Mouse (Mus musculus): ENCODE measurements around the gene Dppa3.

- no peak for TF ChIP-seq GATA1 (IDR thresholded peaks at IDR 0.05; ENCODE audit: low read depth, low read length)
- no peak for TF ChIP-seq TAL1 (IDR thresholded peaks at IDR 0.05; ENCODE audit: low read length)
- TF ChIP-seq GABPA (IDR thresholded peaks at IDR 0.05; ENCODE audit: low read depth, low read length): no peak
- no peak for TF ChIP-seq POLR2A (IDR thresholded peaks at IDR 0.05; ENCODE audit: control insufficient read depth in 1 of 2, insufficient read depth in 1 of 2, low read depth in 1 of 2, low read length in 2 of 2, poor library complexity in 1 of 2)
Measured at GRCm38 (mm10) chr6:122669406-122670200, 43.4 kb downstream of the Dppa3 start.
